Mouse (Mus musculus) ovary, adult 18-20 months (tissue): Measurements from ENCODE around the gene Mtmr12.
"Not testable (repeated sequence)": the region's sequence is repeated elsewhere in the genome, so short reads cannot be mapped to it uniquely, and the experiment has no call there.

Source experiments
- DNase-seq: peaks from one replicate; pipeline ENCODE4 v3.0.0; 2022; ENCODE audit warnings: low spot score, mixed read lengths

Mtmr12 gene

GRCm38 (mm10) chr15:12212266-12212665 lies 7.4 kb downstream of the Mtmr12 start:
- no peak for DNase-seq

GRCm38 (mm10) chr15:12214531-12215414 lies 9.9 kb downstream of the Mtmr12 start:
- no peak for DNase-seq

GRCm38 (mm10) chr15:12215415-12215718 lies 10.5 kb downstream of the Mtmr12 start:
- DNase-seq, result no peak

GRCm38 (mm10) chr15:12216119-12216518 lies 11.3 kb downstream of the Mtmr12 start:
- no peak for DNase-seq

GRCm38 (mm10) chr15:12216798-12217197 lies 12.0 kb downstream of the Mtmr12 start:
- DNase-seq, result no peak

GRCm38 (mm10) chr15:12217332-12217731 lies 12.5 kb downstream of the Mtmr12 start:
- DNase-seq, result not testable (repeated sequence)

GRCm38 (mm10) chr15:12217849-12218248 lies 13.0 kb downstream of the Mtmr12 start:
- no peak for DNase-seq

GRCm38 (mm10) chr15:12218583-12219382 lies 14.0 kb downstream of the Mtmr12 start:
- DNase-seq, result no peak

- DNase-seq, result no peak
These were observed 16.3 kb downstream of the Mtmr12 start for GRCm38 (mm10) chr15:12221131-12221530.

GRCm38 (mm10) chr15:12222564-12223302 lies 17.9 kb downstream of the Mtmr12 start:
- DNase-seq, result no peak

- DNase-seq, result no peak
These were observed 18.6 kb downstream of the Mtmr12 start for GRCm38 (mm10) chr15:12223393-12223792.

- no peak for DNase-seq
These were observed 19.4 kb downstream of the Mtmr12 start for GRCm38 (mm10) chr15:12224239-12224638.

- DNase-seq, result no peak
These were observed 20.2 kb downstream of the Mtmr12 start for GRCm38 (mm10) chr15:12225062-12225461.

GRCm38 (mm10) chr15:12226908-12227307 lies 22.1 kb downstream of the Mtmr12 start:
- no peak for DNase-seq

- no peak for DNase-seq
These were observed 22.5 kb downstream of the Mtmr12 start for GRCm38 (mm10) chr15:12227355-12227754.

- no peak for DNase-seq
These were observed 24.9 kb downstream of the Mtmr12 start for GRCm38 (mm10) chr15:12229603-12230242.

- no peak for DNase-seq
These were observed 25.6 kb downstream of the Mtmr12 start for GRCm38 (mm10) chr15:12230243-12230935.

GRCm38 (mm10) chr15:12231462-12231861 lies 26.6 kb downstream of the Mtmr12 start:
- no peak for DNase-seq

- no peak for DNase-seq
These were observed 27.6 kb downstream of the Mtmr12 start for GRCm38 (mm10) chr15:12232429-12232828.

- no peak for DNase-seq
These were observed 28.2 kb downstream of the Mtmr12 start for GRCm38 (mm10) chr15:12233021-12233420.

- DNase-seq, result no peak
These were observed 30.7 kb downstream of the Mtmr12 start for GRCm38 (mm10) chr15:12235559-12235958.
